9 mouse cellular contexts compared by ENCODE assay signal in the genomic region with DNA sequence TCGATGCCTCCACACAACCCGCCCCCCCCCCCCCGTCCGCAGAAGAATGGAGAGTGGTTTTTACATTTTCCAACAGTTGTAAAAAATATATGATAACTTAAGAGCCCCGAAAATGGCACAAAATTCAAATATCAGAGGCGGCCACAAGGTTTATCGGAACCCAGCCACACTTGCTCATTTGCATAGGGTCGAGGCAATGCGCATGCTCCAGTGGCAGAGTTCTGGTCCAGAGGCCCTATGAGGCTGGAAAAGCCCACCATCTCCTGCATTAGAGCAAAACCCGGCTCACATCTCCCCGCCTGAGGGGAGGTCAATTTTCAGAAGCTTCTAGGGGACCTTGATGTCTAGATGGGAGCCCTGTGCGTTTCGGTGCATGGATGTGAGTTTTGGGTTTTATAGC. TPM values are rescaled to one million over a fixed set of nuclear protein-coding genes. Genes with fewer than 3 reads are reported as not detected.
DNase-seq lines count a peak whose midpoint lies in the region; ATAC-seq lines count a peak whose summit lies in the region.
"Had no signal": no experiment of that assay in that cellular context is flagged by ENCODE, and none has a peak within 500 bp of the region (broad histone marks: within the 10 kb centered on the region; RNA-seq: fewer than 3 reads in every experiment).

No protein-coding gene starts in this region.

- 46% methylated on average over 13 of the region's 13 CpGs for WGBS in neural tube, embryonic 11.5 days
- WGBS in embryonic facial prominence, embryonic 13.5 days = 40% methylated on average over 13 of the region's 13 CpGs
- WGBS in hindbrain, embryonic 13.5 days = 39% methylated on average over 13 of the region's 13 CpGs
- 33% methylated on average over 13 of the region's 13 CpGs for WGBS in neural tube, embryonic 12.5 days

- H3K4me1 ChIP-seq in neural tube, embryonic 11.5 days (ENCODE audit: control insufficient read depth, insufficient read depth, low read length) = peaks cover 24% of the 10 kb centered on the region
- H3K4me1 ChIP-seq in embryonic facial prominence, embryonic 13.5 days = peaks cover 29% of the 10 kb centered on the region
- H3K4me1 ChIP-seq in hindbrain, embryonic 13.5 days (replicated peaks) = peaks cover 88% of the 10 kb centered on the region
- peaks cover 42% of the 10 kb centered on the region for H3K4me1 ChIP-seq in neural tube, embryonic 12.5 days

- peaks cover 37% of the 10 kb centered on the region for H3K27me3 ChIP-seq in neural tube, embryonic 11.5 days (ENCODE audit: control insufficient read depth, insufficient read depth, low read length)
- H3K27me3 ChIP-seq in embryonic facial prominence, embryonic 13.5 days = peaks cover 73% of the 10 kb centered on the region
- peaks cover 22% of the 10 kb centered on the region; the same call in 1 of the 2 replicates for H3K27me3 ChIP-seq in hindbrain, embryonic 13.5 days
- peaks cover 56% of the 10 kb centered on the region for H3K27me3 ChIP-seq in neural tube, embryonic 12.5 days (replicated peaks)

- no peak overlapping the region for H3K27ac ChIP-seq in neural tube, embryonic 11.5 days (ENCODE audit: low read depth, low read length)
- no peak overlapping the region for H3K27ac ChIP-seq in embryonic facial prominence, embryonic 13.5 days
- H3K27ac ChIP-seq in hindbrain, embryonic 13.5 days = no peak overlapping the region
- H3K27ac ChIP-seq in neural tube, embryonic 12.5 days = no peak overlapping the region

- H3K9ac ChIP-seq in neural tube, embryonic 11.5 days (ENCODE audit: low read length) = no peak overlapping the region
- H3K9ac ChIP-seq in embryonic facial prominence, embryonic 13.5 days = peak overlapping the region; percentile 40; the same call in 1 of the 2 replicates
- peak overlapping the region; percentile 63 for H3K9ac ChIP-seq in hindbrain, embryonic 13.5 days
- H3K9ac ChIP-seq in neural tube, embryonic 12.5 days = peak overlapping the region; percentile 26; the same call in 1 of the 2 replicates

- no peaks in the 10 kb centered on the region for H3K9me3 ChIP-seq in neural tube, embryonic 11.5 days (ENCODE audit: control insufficient read depth, low read length)
- no peaks in the 10 kb centered on the region for H3K9me3 ChIP-seq in embryonic facial prominence, embryonic 13.5 days
- H3K9me3 ChIP-seq in hindbrain, embryonic 13.5 days = no peaks in the 10 kb centered on the region
- H3K9me3 ChIP-seq in neural tube, embryonic 12.5 days = no peaks in the 10 kb centered on the region

- H3K4me2 ChIP-seq in neural tube, embryonic 11.5 days (ENCODE audit: low read depth) = peak overlapping the region; percentile 44
- peak overlapping the region; percentile 40 for H3K4me2 ChIP-seq in embryonic facial prominence, embryonic 13.5 days
- peak overlapping the region; percentile 54 for H3K4me2 ChIP-seq in hindbrain, embryonic 13.5 days
- peak overlapping the region; percentile 52 for H3K4me2 ChIP-seq in neural tube, embryonic 12.5 days (replicated peaks)

- DNase-seq in neural tube, embryonic 11.5 days (ENCODE audit: low spot score) = no peak
- DNase-seq in neural tube, embryonic 10.5 days (ENCODE audit: extremely low spot score, low spot score) = no peak
- DNase-seq in right cerebral cortex, postnatal 4 days = no peak
- DNase-seq in Muller cell, postnatal 12 days (ENCODE audit: inconsistent ontology term) = no peak
- no peak for DNase-seq in layer of hippocampus, adult 9-11 months
- DNase-seq: right cerebral cortex, postnatal 25 days had no signal

- peak overlapping the region; percentile 12 for H3K4me3 ChIP-seq in neural tube, embryonic 11.5 days (ENCODE audit: low read depth, low read length)
- H3K4me3 ChIP-seq in embryonic facial prominence, embryonic 13.5 days = no peak overlapping the region
- H3K4me3 ChIP-seq in hindbrain, embryonic 13.5 days = peak overlapping the region; percentile 26
- no peak overlapping the region for H3K4me3 ChIP-seq in neural tube, embryonic 12.5 days

- no peaks in the 10 kb centered on the region for H3K36me3 ChIP-seq in neural tube, embryonic 11.5 days (ENCODE audit: control insufficient read depth, insufficient read depth, low read length)
- H3K36me3 ChIP-seq in embryonic facial prominence, embryonic 13.5 days = no peaks in the 10 kb centered on the region
- H3K36me3 ChIP-seq in hindbrain, embryonic 13.5 days = no peaks in the 10 kb centered on the region
- no peaks in the 10 kb centered on the region for H3K36me3 ChIP-seq in neural tube, embryonic 12.5 days

- no peak for ATAC-seq in neural tube, embryonic 11.5 days (ENCODE audit: insufficient read depth, low FRiP score, low TSS enrichment)
- ATAC-seq in embryonic facial prominence, embryonic 13.5 days (ENCODE audit: insufficient number of reproducible peaks, insufficient read depth, low FRiP score, low TSS enrichment, low read depth) = no peak
- no peak for ATAC-seq in hindbrain, embryonic 13.5 days (ENCODE audit: low FRiP score)
- no peak for ATAC-seq in neural tube, embryonic 12.5 days (ENCODE audit: low FRiP score, low read depth)

RNA-seq across cellular contexts. Expression of gene Dtx1, which starts 4.8 kb away (rescaled TPM):
- polyA plus RNA-seq in neural tube, embryonic 11.5 days (2014; fragmentation: Nextera tagmentation; extraction: Ambion mirVana) = 7.0 and 7.4 TPM in 2 replicates
- polyA plus RNA-seq in embryonic facial prominence, embryonic 13.5 days (2015; fragmentation: Nextera tagmentation; extraction: Ambion mirVana) = 6.2 and 7.2 TPM in 2 replicates
- polyA plus RNA-seq in hindbrain, embryonic 13.5 days (2015; fragmentation: Nextera tagmentation; extraction: Ambion mirVana) = 34.5 and 34.8 TPM in 2 replicates
- polyA plus RNA-seq in neural tube, embryonic 12.5 days (2016; fragmentation: Nextera tagmentation; extraction: Ambion mirVana) = 27.0 and 29.1 TPM in 2 replicates

RNA-seq across cellular contexts. Expression of gene Oas2, which starts 42.7 kb away (rescaled TPM):
- not detected in 2 replicates for polyA plus RNA-seq in neural tube, embryonic 11.5 days (2014; fragmentation: Nextera tagmentation; extraction: Ambion mirVana)
- 0.21 and 0.38 TPM in 2 replicates for polyA plus RNA-seq in embryonic facial prominence, embryonic 13.5 days (2015; fragmentation: Nextera tagmentation; extraction: Ambion mirVana)
- polyA plus RNA-seq in hindbrain, embryonic 13.5 days (2015; fragmentation: Nextera tagmentation; extraction: Ambion mirVana) = 0.14 and 0.25 TPM in 2 replicates
- polyA plus RNA-seq in neural tube, embryonic 12.5 days (2016; fragmentation: Nextera tagmentation; extraction: Ambion mirVana) = 0.09 and 0.19 TPM in 2 replicates

RNA-seq across cellular contexts. Expression of gene Rasal1, which starts 58.4 kb away (rescaled TPM):
- polyA plus RNA-seq in neural tube, embryonic 11.5 days (2014; fragmentation: Nextera tagmentation; extraction: Ambion mirVana) = 0.39 TPM in 1 of 2 replicates, not detected in the other
- polyA plus RNA-seq in embryonic facial prominence, embryonic 13.5 days (2015; fragmentation: Nextera tagmentation; extraction: Ambion mirVana) = 0.32 TPM in 1 of 2 replicates, not detected in the other
- 0.14 TPM in 2 replicates for polyA plus RNA-seq in hindbrain, embryonic 13.5 days (2015; fragmentation: Nextera tagmentation; extraction: Ambion mirVana)
- polyA plus RNA-seq in neural tube, embryonic 12.5 days (2016; fragmentation: Nextera tagmentation; extraction: Ambion mirVana) = 0.15 and 0.33 TPM in 2 replicates

Comparison
In these comparisons a context has a peak if more than half of its experiments do, and no peak if none do; other contexts are left out.
1. H3K4me3 ChIP-seq: peak in neural tube, embryonic 11.5 days (single experiment) and hindbrain, embryonic 13.5 days (single experiment); none in embryonic facial prominence, embryonic 13.5 days (single experiment) and neural tube, embryonic 12.5 days (single experiment).
2. Peak in every context shown above with its lines, with median percentiles within 50 percentile points of each other: H3K4me2 ChIP-seq.